Mouse (Mus musculus) liver, adult 2 months (tissue): ENCODE data around the gene Zdhhc24. TPM values are rescaled to one million over a fixed set of nuclear protein-coding genes. Genes with fewer than 3 reads are reported as not detected.

Experiments used
- DNase-seq: peaks from one replicate; pipeline ENCODE4 v3.0.0-alpha.2; 2011; ENCODE audit warnings: low read depth, low spot score; ENCODE audit errors: extremely low read depth
- H3K27ac ChIP-seq: fragments of 200-500 bp; replicated peaks from 2 replicates; pipeline ENCODE4 v1.5.1; 2012; ENCODE audit warnings: low read depth, mild to moderate bottlenecking, control low read depth, inconsistent platforms, low read length; ENCODE audit not compliant: insufficient read depth
- H3K27me3 ChIP-seq: fragments of 200-500 bp; 2 replicates; pipeline ENCODE4 v1.6.1; 2012; ENCODE audit warnings: mild to moderate bottlenecking, moderate library complexity, low read length, inconsistent platforms; ENCODE audit not compliant: control insufficient read depth, insufficient read depth
- H3K36me3 ChIP-seq: fragments of 200-500 bp; 2 replicates; pipeline ENCODE4 v1.6.1; 2012; ENCODE audit warnings: low read length, inconsistent platforms; ENCODE audit not compliant: control insufficient read depth, insufficient read depth
- H3K4me1 ChIP-seq: fragments of 200-500 bp; 2 replicates; pipeline ENCODE4 v1.6.1; 2011; ENCODE audit warnings: low read length; ENCODE audit not compliant: control insufficient read depth, insufficient read depth
- H3K4me3 ChIP-seq: fragments of 200-500 bp; 2 replicates; pipeline ENCODE4 v1.5.1; 2011; ENCODE audit warnings: low read depth, mild to moderate bottlenecking, control low read depth, low read length, moderate library complexity; ENCODE audit not compliant: insufficient read depth
- H3K79me2 ChIP-seq: fragments of 200-500 bp; 2 replicates; pipeline ENCODE4 v1.6.1; 2012; ENCODE audit warnings: inconsistent platforms, mild to moderate bottlenecking, low read length, moderate library complexity; ENCODE audit not compliant: control insufficient read depth, insufficient read depth
- H3K9ac ChIP-seq: fragments of 200-500 bp; 2 replicates; pipeline ENCODE4 v1.6.1; 2012; ENCODE audit warnings: low read depth, mild to moderate bottlenecking, control low read depth, inconsistent platforms, low read length
- CTCF ChIP-seq: fragments of 200-500 bp; IDR thresholded peaks from 2 replicates; pipeline ENCODE4 v1.5.1; 2011; ENCODE audit warnings: low read depth, low read length, control low read depth
- POLR2A ChIP-seq: fragments of 200-500 bp; IDR thresholded peaks from 2 replicates; pipeline ENCODE4 v1.6.1; 2011; ENCODE audit warnings: low read length, control low read depth; ENCODE audit not compliant: insufficient read depth; ENCODE audit errors: extremely low read depth
- WGBS: fragments of 180-500 bp; shearing (Covaris S2); methylation state at CpG from one replicate; pipeline ENCODE4 v1.1.7; 2018; 5-methylcytosine and 5-hydroxymethylcytosine counted together
- polyA plus RNA-seq: library from polyadenylated mRNA; depleted of rRNA; stranded (reverse); fragments of >200 nt; gene quantifications from 2 replicates; pipeline ENCODE4 v1.2.3, GENCODE M21; 2012; rRNA removed
- total RNA-seq: library from RNA; depleted of rRNA; stranded (reverse); fragments of >200 nt; gene quantifications from 2 replicates; pipeline ENCODE4 v1.2.3, GENCODE M21; 2014; rRNA removed

Gene Zdhhc24
- 2.5 and 3.4 TPM in 2 replicates for total RNA-seq
- 4.8 and 7.7 TPM in 2 replicates for polyA plus RNA-seq

DNA sequence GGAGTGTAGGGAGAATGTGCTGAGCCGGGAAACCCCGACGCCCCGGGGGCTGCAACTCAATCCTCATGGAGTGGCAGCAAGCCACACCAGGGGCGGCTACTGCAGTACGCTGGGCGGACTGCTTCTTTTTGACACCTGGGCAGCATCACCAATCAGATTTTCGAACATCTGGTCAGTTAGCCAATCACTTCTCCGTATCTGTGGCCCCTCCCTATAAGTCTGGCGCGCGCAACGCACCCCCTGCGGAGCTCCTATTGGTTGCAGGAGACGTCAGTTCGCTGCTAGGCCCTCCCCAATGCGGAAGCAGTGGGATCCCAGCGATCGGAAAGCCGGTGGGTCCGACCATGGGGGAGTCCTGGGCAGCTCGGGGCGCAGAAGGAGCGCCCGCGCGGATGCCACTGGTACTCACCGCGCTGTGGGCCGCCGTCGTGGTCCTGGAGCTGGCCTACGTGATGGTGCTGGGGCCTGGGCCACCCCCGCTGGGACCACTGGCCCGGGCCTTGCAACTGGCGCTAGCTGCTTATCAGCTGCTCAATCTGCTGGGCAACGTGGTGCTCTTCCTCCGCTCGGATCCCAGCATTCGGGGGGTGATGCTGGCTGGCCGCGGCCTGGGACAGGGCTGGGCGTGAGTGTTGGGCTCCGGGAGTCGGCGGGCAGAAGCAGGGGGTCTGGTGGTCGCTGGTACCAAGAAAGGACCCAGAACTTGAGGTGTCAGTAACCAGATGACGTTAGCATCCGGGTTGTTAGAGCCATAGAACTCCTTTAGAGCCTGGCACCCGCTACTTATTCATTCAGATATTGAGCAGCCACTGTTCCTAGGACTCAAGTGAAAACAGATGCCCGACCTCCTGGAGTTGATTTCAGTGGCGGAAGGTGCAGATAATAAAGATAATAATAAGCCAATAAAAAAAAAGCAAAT lies at the start of gene Zdhhc24:
TSS of gene Zdhhc24 (plus strand) at position 264 of the 919 bp plus-strand sequence.
- Histone ChIP-seq H3K27ac (no peak within 1 kb of the TSS), H3K4me3 (peak within 1 kb of the TSS; percentile 99), H3K79me2 (peaks cover 4% of the 10 kb centered on the region), H3K4me1 (peaks cover 6% of the 10 kb centered on the region), H3K9ac (peak within 1 kb of the TSS; percentile 98), H3K36me3 (no peaks in the 10 kb centered on the region), H3K27me3 (no peaks in the 10 kb centered on the region)
- WGBS, result 1% methylated on average over 52 of the region's 52 CpGs
- peak; percentile 86 for DNase-seq
- TF ChIP-seq CTCF (no peak), POLR2A (0 out of 2 replicates have a peak, but pooled peaks have one; percentile 47)

DNA sequence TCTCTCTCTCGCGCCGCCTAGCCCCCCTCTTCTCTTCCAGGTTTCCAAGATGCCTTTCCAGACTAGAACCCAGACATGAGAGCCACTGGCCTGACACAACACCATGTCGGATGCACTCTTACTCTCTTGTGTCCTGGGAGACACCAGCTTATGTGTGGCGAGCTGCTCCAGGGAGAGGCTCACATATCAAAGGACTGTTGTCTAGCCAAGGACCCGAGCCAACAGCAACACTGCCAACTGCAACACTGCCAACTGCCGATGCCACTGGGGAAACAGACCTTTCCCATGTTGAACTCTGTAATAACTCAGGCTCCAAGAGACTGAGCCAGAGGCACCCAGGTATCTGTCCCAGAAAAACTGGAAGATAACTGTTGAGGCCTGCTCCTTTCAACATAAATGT lies 49.3 kb upstream of the Zdhhc24 start:
- Histone ChIP-seq H3K79me2 (peaks cover 18% of the 10 kb centered on the region), H3K36me3 (peaks cover 70% of the 10 kb centered on the region), H3K27me3 (no peaks in the 10 kb centered on the region), H3K9ac (no peak overlapping the region), H3K4me3 (no peak overlapping the region), H3K4me1 (peaks cover 25% of the 10 kb centered on the region), H3K27ac (peak overlapping the region; percentile 83)
- TF ChIP-seq POLR2A (no peak), CTCF (no peak)
- DNase-seq, result peak; percentile 93
- WGBS, result 26% methylated on average over 7 of the region's 7 CpGs

DNA sequence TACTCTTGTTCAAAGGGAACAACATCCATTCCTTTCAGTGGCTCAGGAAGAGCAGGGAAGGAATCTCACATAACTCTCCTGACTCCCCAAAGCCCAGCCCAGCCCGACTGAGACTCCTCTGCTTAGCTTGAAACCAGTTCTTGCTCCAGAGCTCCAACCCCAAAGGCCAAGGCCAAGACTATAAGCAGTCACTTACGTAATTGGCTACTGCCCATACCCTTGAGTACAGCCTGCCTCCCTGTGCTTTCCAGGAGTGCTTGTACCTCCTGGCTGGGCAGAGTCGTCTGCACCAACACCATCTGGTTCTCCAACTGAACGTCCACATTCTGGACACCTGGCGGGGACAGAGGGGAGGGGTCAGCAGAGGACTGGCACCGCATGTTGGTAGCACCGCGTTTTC lies 44.5 kb upstream of the Zdhhc24 start:
- peaks cover 34% of the 10 kb centered on the region for H3K4me1 ChIP-seq
- peak; percentile 49 for DNase-seq

DNA sequence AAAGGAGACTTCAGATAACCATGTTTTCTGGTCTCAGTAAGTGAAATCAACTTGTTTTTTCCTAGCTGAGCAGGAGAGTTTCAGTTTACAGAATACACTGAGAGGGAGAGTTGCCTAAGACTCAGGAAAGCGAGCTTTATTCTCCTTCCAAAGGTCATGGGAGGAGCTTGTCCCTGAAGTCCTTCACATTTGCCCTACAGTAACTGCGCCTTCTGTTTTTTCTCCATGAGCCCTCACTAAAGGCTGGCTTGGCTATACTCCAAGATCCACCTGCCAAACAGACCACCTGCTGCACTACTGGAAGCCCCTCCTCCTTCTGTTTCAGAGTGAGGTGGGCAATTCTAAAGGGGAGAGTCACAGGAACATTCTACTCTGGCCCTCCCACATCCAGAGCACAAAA lies 42.4 kb upstream of the Zdhhc24 start:
- Histone ChIP-seq H3K4me3 (no peak overlapping the region), H3K9ac (peak overlapping the region; percentile 82; the same call in 1 of the 2 replicates), H3K79me2 (peaks cover 16% of the 10 kb centered on the region; the same call in 1 of the 2 replicates), H3K27me3 (no peaks in the 10 kb centered on the region), H3K4me1 (peaks cover 27% of the 10 kb centered on the region; the same call in 1 of the 2 replicates), H3K27ac (peak overlapping the region; percentile 94), H3K36me3 (peaks cover 28% of the 10 kb centered on the region)
- no peak for TF ChIP-seq POLR2A
- no peak for TF ChIP-seq CTCF
- WGBS, result 41% methylated on average over 2 of the region's 2 CpGs
- DNase-seq, result peak; percentile 98

More for the DNA sequence above, 44.5 kb upstream of the Zdhhc24 start:
- H3K79me2 ChIP-seq, result peaks cover 16% of the 10 kb centered on the region; the same call in 1 of the 2 replicates
- no peak for TF ChIP-seq CTCF
- H3K27me3 ChIP-seq, result no peaks in the 10 kb centered on the region
- H3K9ac ChIP-seq, result no peak overlapping the region
- peak overlapping the region; percentile 24; the same call in 1 of the 2 replicates for H3K27ac ChIP-seq
- H3K4me3 ChIP-seq, result no peak overlapping the region
- peaks cover 39% of the 10 kb centered on the region for H3K36me3 ChIP-seq
- 66% methylated on average over 8 of the region's 8 CpGs for whole genome bisulfite sequencing

DNA sequence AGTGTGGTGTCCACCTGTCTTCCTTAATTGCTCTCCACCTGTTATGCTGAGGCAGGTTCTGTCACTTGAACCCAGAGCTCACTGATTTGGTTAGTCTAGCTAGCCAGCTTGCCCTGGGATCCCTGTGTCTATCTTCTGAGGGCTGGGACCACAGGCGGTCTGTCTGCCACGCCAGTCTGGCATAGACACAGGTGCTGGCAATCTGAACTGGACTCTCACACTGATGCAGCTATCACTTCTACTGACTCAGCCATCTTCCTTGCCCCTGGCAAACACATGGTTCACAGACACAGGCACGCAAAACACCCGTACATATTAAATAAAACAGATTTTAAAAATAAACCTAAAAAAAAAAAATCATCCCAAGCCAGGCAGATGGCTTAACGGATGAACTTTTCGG lies 41.4 kb upstream of the Zdhhc24 start:
- no peak overlapping the region for H3K4me3 ChIP-seq
- peaks cover 16% of the 10 kb centered on the region; the same call in 1 of the 2 replicates for H3K79me2 ChIP-seq
- WGBS, result 31% methylated on average over 6 of the region's 6 CpGs
- H3K27ac ChIP-seq, result peak overlapping the region; percentile 94
- no peaks in the 10 kb centered on the region for H3K27me3 ChIP-seq
- TF ChIP-seq POLR2A (no peak), CTCF (no peak)
- H3K36me3 ChIP-seq, result peaks cover 21% of the 10 kb centered on the region
- DNase-seq, result peak; percentile 83
- H3K9ac ChIP-seq, result 0 out of 2 replicates have a peak overlapping the region, but pooled peaks have one; percentile 52
- H3K4me1 ChIP-seq, result peaks cover 25% of the 10 kb centered on the region; the same call in 1 of the 2 replicates

DNA sequence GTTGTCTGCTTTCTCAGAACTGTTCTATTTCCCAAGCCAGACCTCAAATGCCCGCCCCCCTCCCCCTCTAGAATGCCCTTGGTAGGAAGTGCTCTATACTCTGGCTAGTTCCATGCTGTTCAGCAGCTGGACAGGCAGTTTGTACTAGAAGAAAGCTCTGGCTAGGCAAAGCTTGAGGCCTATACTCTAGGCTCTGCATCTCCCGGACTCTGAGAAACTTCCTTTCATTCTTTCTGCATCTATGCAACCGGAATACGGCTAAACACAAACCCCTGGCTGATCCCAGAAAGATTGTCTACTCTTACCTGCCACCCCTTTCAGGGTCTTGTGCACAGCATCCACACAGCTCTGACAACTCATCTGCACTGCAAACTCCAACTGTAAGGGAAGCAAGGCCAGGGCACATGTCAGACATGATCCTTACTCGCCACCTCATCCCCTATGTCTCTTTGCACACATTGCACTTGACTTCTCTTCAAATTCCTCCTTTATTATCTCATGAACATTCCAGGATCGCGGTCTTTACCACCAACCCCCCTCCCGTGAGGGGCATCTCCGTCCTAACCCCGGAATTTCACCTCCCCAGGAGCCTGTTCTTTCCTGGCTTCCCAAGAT lies 39.8 kb upstream of the Zdhhc24 start:
- WGBS, result 3% methylated on average over 10 of the region's 10 CpGs
- TF ChIP-seq POLR2A (no peak), CTCF (no peak)
- Histone ChIP-seq H3K4me3 (peak overlapping the region; percentile 66), H3K27me3 (no peaks in the 10 kb centered on the region), H3K4me1 (peaks cover 20% of the 10 kb centered on the region; the same call in 1 of the 2 replicates), H3K9ac (peak overlapping the region; percentile 82), H3K27ac (peak overlapping the region; percentile 92), H3K36me3 (peaks cover 5% of the 10 kb centered on the region; the same call in 1 of the 2 replicates), H3K79me2 (peaks cover 11% of the 10 kb centered on the region; the same call in 1 of the 2 replicates)
- DNase-seq, result peak; percentile 48
